Mouse (Mus musculus): ENCODE data around the gene Lamc3.

- TF ChIP-seq CTCF (IDR thresholded peaks at IDR 0.05; ENCODE audit: insufficient read depth, low read depth, low read length), result no peak
- no peak for TF ChIP-seq POLR2A (IDR thresholded peaks at IDR 0.05; ENCODE audit: insufficient read depth, low read depth, low read length)
These were observed 1.8 kb downstream of the Lamc3 start for GRCm38 (mm10) chr2:31888871-31889270.
